Mouse (Mus musculus) ovary, adult 2 months (tissue): Measurements from ENCODE around the gene Gm21650. TPM values are rescaled to one million over a fixed set of nuclear protein-coding genes. Genes with fewer than 3 reads are reported as not detected.

Experiments used
- polyA plus RNA-seq: library from polyadenylated mRNA; depleted of rRNA; stranded (reverse); fragments of >200 nt; gene quantifications from 2 replicates; pipeline ENCODE4 v1.2.3, GENCODE M21; 2012; rRNA removed

The Gm21650 gene
- not detected in 2 replicates for polyA plus RNA-seq

GRCm38 (mm10) chrY:77692508-77692907 is at the start of gene Gm21650:
Gene Gm21650, plus strand, starts transcription at chrY:77692808.

